Mouse (Mus musculus) kidney, postnatal 10 days (tissue): ENCODE results near the gene Mgl2.
A peak's percentile ranks its signal among the peaks of the same experiment; 100 is the strongest.
"Not testable (repeated sequence)": the region's sequence is repeated elsewhere in the genome, so short reads cannot be mapped to it uniquely, and the experiment has no call there.

Experiments used
- DNase-seq: peaks from one replicate; pipeline ENCODE4 v3.0.0; 2021; ENCODE audit warnings: mixed read lengths

Gene Mgl2

DNA sequence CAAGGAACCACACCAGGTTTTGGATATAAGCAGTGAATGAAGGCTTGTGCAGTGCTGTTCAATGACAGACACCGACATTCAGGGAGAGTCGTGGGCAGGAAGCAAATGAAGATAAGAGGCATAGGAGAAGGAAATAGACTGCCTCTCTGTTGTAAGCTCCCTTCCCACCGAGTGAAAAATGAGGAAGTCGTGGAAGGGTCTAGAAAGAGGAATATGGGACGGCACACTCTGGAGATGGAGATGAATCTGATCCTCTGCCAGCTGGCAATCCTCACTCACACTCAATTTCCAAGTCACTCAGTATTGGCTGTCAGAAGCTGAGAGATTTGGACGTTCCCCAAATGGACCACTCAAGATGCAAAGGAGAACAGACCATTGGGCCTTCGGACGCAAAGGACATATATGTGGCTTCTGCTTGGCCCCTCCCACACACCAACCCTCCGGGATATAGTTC is at the start of gene Mgl2:
Gene Mgl2 (plus strand): TSS at position 404 of the 454 bp plus-strand sequence.
- no peak for DNase-seq

DNA sequence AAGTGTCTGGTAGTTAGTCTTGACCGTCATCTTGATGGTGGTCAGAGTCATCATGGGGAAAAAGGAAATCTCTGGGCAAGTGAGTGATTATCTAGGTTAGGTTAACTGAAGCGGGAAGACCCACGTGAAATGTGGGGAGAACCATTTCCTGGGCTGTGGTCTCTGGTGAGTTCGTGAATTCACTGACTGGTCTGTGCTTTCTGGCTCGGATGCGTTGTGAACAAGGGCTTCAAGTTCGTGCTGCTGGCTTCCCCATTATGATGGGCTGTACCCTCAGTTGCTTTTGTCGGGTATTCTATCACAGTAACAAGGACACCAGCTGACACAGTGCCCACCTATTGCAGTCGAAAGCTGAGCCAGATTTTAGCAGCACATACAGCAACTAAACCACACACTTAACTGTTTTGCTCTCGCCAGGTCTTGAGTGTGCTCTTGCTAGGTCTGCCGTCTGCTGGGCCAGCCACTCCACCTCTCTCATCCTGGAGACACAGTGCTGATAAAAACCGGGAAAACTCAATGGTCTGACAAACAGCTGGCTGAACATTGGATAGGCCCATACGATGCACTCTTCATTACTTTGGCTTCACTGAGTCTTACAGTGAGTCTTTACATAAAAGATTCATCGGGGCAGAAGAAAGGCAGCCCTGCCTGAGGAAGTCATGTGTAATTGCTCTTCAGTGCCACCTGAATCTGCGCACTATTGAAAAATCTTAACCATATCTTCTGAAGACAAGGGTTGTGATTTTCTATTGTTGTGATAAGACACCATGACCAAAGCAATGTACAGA is 49.1 kb upstream of the Mgl2 start:
- DNase-seq = no peak

- DNase-seq = no peak
Measured at GRCm38 (mm10) chr11:70084563-70084962, 45.6 kb upstream of the Mgl2 start.

GRCm38 (mm10) chr11:70091986-70092783 is 37.9 kb upstream of the Mgl2 start, which contains the start of gene Asgr2:
TSS of gene Asgr2 (plus strand) at chr11:70092644.
- peak; percentile 40 for DNase-seq

GRCm38 (mm10) chr11:70097396-70097795 is 32.7 kb upstream of the Mgl2 start:
- DNase-seq = no peak

DNA sequence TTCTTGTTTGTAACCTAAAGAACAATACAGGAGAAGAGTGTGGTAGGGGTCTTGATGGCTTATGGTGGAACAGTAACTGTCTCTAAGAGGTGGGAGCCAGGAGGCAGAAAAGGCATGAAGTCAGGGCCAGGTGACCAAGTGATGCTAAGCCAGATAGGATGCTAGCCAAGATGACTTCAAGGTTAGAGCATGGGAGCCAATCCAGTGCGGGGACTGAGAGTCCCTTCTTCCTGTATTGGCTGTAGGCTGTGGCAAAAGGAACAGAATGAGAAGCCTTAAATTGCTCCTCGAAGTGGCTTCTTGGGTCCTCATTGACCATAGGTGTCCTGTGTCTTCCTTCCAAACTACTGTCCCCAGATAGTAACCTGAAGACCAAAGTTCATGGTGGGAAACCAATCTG is 31.0 kb upstream of the Mgl2 start:
- no peak for DNase-seq

GRCm38 (mm10) chr11:70099809-70100208 is 30.3 kb upstream of the Mgl2 start:
- DNase-seq = no peak

- DNase-seq = no peak
Measured at GRCm38 (mm10) chr11:70103701-70104315, 26.3 kb upstream of the Mgl2 start.

- DNase-seq = no peak
Measured at GRCm38 (mm10) chr11:70107085-70107484, 23.0 kb upstream of the Mgl2 start.

GRCm38 (mm10) chr11:70110146-70110545 is 20.0 kb upstream of the Mgl2 start:
- DNase-seq = peak; percentile 65

- no peak for DNase-seq
Measured at GRCm38 (mm10) chr11:70114562-70114961, 15.6 kb upstream of the Mgl2 start.

DNA sequence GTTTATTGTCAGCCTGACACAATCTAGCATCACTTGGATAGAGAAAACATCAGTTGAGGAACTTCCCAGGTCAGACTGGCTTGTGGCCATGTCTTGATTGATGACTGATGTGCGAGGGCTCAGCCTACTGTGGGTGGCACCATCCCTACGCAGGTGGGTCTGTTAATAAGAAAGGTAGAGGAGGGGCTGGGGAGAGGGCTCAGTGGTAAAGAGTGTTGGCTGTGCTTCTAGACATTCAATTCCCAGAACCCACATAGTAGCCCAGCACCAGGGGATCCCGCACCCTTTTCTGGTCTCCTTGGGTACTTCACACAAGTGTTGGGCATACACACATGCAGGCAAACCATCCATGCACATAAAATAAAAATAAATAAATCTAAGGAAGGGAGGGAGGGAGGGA is 14.2 kb upstream of the Mgl2 start:
- DNase-seq = no peak

GRCm38 (mm10) chr11:70135001-70135400 is 4.9 kb downstream of the Mgl2 start:
- DNase-seq = not testable (repeated sequence)

DNA sequence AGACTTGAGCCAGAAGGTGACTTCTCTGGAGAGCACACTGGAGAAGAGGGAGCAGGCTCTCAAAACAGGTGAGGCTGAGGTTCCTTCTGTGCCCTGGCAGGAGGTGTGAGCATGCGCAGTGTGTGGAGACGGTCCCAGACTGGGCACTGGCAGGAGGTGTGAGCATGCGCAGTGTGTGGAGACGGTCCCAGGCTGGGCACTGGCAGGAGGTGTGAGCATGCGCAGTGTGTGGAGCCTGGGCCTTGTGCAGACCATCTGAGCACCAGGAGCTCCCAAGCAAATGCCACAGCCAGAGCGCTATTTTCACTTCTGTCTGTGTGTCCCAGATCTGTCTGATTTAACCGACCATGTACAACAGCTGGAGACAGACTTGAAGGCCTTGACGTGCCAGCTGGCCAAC is 5.8 kb downstream of the Mgl2 start:
- DNase-seq = not testable (repeated sequence)

DNA sequence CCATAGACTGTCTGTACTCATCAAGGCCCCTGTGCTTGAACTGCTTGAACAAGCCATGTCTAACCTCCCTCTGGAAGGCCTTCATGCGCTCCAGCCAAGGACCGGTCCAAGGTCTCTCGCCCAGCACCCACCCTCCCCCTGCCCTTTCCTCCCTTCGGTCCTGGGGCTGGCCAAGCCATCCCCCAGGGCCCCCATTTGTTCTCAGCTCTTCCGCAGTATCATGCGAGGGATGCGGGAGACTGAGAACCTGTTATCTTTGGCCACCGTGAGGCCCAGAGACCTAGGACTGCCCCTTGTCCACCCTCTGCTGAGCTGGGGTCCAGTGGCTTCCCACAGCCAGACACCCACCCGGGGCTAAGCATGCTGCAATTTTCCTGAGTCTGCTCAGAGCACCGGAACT is 9.0 kb downstream of the Mgl2 start:
- no peak for DNase-seq

GRCm38 (mm10) chr11:70151072-70151471 is 20.9 kb downstream of the Mgl2 start:
- DNase-seq = peak; percentile 48

GRCm38 (mm10) chr11:70155897-70156296 is 25.8 kb downstream of the Mgl2 start, which contains the start of gene Clec10a:
TSS of gene Clec10a (plus strand) at chr11:70156197.
- not testable (repeated sequence) for DNase-seq

GRCm38 (mm10) chr11:70162336-70162735 is 32.2 kb downstream of the Mgl2 start:
- no peak for DNase-seq

DNA sequence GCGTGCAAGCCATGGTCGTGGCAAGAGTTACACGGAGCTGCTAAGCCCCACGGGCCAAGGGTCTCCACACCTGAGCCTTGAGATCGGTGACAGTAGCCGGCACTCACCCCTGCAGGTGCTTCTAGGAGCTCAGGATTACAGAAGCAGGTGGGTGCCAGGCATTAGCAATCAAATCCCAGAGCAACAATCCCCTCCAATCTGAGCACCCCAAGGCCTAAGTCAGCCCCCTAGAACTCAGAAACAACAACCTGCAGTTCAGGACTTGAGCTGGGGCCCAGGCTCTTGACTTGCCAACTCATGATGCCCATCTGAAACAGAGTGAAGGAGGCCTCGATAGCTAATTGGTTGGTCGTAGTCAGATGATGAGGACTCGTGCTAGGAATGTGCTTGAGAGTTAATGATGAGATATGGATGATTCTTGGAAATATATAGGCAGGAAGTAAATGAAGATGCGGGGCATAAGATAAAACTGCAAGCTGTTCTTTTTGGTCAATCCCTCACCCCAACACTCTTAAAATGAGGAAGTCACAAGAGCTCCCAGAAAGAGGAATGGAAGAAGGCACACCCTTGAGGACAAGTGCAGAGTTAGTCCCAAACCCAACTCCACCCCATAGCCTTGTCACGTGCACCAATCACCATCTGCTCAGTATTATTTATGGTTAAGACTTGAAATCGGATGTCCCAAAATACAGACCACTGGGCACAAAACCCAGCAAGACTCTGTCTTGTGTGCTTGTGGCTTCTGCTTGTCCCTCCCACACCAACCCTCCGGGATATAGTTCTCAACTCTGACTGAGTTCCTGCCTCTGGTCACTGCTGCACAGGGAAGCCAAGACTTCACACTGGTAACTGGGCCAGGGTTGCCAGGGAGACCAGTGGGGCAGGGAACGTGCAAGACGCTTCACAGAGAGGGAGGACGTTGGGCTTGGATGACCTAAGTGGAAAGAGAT is 36.1 kb downstream of the Mgl2 start:
- DNase-seq = no peak

- DNase-seq = no peak
Measured at GRCm38 (mm10) chr11:70168136-70168535, 38.0 kb downstream of the Mgl2 start.

- DNase-seq = not testable (repeated sequence)
Measured at GRCm38 (mm10) chr11:70169471-70169870, 39.3 kb downstream of the Mgl2 start.

DNA sequence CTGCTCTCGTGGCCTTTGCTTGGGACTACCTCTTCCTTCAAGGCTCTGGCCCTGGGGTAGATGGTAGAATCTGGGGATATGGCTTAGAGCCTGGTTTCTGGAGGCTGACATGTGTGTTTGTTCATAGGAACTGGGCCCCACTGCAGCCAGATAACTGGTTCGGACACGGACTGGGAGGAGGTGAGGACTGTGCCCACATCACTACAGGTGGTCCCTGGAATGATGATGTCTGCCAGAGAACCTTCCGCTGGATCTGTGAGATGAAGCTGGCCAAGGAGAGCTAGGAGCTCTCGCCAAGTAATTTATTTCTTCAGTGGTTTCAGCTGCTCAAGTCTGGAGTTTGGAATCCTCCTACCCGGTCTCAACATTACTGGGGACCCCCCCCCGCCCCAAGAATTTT is 40.2 kb downstream of the Mgl2 start:
- no peak for DNase-seq
